Mouse (Mus musculus): ENCODE measurements around the gene Slc8a1.

Gene Slc8a1

DNA sequence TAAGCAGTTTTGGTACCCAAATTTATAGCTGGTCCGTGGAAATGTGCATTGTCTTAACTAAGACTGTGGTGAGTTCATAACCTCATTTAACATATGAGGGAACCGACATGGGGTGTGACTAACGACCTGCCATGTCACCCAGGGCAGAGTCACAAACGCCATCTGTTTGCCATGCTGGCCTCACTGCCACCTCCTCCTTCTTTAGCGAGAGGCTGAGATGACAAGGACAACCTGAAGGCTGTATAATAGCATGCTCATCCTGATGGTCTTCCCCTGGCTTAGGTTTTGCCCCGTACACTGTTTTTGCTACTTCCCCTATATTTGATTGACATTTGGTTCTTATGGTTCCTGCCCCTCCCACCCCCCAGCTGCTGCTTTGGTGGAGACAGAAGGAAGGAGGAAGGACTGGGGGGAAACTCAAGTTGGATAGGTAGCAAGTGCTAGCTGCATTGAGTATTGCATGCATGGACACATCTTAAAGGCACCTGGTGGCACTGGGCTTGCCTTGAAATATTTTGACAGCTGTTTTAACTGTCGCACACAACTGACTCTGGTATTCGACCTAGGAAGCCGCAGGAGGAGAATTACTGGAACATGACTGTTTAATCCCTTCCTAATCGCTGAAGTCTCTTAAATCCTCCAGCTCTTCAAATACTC, 313.8 kb downstream of the Slc8a1 start:
- no peak for DNase-seq (ENCODE audit: low spot score in 2 of 2)

DNA sequence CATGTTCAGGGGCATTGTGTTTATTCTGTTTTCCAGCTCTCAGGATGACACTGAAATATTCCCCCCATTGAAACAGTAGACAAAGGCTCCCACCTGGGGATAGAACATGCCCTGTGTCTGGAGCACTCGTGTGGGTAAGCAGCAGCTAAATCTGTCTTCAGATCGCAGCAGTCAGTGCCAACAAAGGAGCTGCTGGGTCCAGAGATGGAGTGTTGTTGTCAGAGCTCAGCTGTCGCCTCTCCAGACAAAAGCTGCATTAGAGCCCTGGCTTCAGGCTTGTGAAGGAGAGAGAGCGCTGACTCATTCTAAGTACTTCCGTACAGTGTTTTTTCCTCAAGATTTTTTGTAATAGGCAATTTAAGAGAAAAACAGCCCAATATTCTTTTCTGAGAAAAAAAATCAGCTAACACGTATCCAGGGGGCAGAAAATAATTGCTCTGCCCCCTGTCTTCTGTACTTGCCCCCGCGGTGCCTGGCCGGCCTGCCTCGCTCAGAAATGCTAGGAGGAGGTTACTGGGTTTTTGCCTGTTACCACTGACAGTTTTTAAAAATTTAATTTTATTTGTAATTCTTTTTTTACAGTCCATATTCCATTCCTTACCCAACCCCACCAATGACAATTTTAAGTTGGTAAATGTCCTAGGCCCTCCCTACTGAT, 318.2 kb downstream of the Slc8a1 start:
- DNase-seq (ENCODE audit: low spot score in 2 of 2): peak in 1 of 2 experiments; percentile 12

DNA sequence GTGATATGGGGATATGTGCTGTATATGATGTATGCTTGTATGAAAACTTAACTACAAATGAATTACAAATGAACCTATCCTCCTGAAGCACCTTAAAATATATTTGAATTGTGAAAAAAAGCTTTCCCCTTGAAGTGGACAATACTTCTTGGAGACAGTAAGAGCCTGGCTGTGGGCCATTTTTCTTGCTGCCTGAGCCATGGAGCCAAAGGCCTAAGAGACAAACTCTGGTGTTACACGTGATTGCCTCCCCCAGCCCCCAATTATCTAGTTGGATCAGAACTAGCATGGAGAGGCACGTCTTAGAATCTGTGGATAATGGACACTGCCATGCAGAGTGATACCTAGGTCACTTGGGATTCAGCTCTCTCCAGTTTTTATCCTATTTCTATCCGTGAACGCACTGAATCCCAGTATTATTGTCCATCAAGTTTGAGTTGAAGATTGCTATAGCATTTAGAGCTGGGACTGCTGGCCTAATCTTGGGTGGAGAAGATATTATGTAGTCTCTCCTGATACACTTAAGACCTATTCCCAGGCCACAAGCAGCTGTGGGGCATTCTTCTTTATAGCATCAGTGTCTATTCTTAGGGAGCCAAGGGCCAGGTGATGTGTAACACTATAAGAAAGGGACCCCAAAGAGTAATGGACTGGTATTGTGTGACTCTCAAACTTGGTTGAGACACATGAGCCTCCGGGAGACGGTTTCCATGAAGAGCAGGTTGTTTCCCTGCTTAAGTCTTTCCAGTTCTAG, 321.6 kb downstream of the Slc8a1 start:
- DNase-seq (ENCODE audit: low spot score in 2 of 2): no peak

DNA sequence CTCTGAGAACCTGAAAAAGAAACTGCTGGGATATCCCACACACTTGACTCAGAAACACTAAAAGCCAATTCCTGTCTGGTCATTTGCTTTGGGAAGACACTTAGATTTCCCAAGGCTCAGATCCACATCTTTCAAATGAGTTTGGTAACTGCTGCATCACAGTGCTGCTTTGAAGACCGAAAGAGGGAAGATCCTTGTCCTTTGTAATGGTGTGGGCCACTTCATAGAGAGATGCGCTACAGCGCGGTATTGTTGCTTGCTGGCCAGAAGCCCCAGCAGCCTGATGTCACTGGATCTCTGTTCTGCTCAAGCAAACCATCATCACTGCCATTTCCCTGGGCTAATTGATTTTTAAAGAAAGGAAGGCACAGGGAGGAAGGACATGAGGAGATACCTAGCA, 325.4 kb downstream of the Slc8a1 start:
- no peak for DNase-seq (ENCODE audit: low spot score in 2 of 2)

DNA sequence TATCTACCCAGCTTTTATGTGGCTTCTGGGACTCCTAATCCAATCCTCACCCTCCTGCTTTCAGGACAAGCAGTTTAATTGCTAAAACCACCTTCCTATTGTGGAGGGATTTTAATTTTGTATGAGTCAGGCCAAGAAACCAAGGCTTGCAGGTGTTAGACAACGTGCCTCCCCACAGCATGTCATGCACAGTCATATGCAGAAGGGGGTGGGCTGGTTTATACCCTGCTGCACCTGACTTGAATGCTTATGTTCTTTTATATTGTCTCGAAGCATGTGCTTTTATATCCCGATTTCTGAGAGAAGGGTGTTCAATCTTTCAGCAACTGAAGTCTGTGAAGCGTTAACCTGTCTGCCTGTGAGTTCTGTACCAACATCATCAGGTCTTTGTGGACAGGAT, 334.0 kb downstream of the Slc8a1 start:
- no peak for DNase-seq (ENCODE audit: low spot score in 2 of 2)

DNA sequence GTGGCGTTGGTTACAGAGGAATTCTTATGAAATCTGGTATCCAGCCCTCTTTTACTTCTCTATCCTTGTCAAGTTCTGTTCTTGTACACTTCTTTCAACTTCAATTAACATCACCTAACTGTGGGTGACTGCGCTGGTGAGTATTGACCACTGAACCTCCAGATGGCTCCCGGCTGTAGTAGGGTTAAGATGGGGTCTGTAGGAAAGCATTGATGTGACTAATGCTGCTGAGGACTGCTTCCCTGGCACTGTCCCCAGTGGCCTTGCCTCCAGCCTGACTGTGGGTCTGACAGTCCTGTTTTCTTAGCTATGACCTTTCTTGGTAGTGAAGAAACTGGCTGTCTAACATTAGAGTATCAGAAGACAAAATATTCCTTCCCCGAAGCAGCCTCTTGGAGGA, 335.1 kb downstream of the Slc8a1 start:
- peak; percentile 38 to 71 for DNase-seq (ENCODE audit: low spot score in 2 of 2)

DNA sequence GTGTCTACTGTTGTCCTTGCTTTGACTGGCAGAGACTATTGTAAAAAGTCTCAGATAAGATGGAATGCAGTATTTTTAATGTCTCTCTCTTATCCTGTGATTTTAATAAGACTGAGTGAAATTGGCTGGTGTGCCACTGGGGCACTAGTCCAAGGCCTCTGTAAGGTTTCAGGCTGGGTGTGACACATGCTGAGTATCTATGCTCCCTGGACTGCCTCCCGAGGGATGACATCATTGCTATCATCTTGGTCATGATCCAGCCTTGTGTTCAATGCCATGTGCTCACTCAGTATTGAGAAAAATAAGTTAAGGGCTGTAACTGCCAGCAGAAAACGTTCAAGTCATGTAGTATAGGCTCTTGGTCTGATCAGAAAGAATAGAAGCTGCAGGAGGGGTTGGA, 335.5 kb downstream of the Slc8a1 start:
- DNase-seq (ENCODE audit: low spot score in 2 of 2): peak; percentile 65 to 89

DNA sequence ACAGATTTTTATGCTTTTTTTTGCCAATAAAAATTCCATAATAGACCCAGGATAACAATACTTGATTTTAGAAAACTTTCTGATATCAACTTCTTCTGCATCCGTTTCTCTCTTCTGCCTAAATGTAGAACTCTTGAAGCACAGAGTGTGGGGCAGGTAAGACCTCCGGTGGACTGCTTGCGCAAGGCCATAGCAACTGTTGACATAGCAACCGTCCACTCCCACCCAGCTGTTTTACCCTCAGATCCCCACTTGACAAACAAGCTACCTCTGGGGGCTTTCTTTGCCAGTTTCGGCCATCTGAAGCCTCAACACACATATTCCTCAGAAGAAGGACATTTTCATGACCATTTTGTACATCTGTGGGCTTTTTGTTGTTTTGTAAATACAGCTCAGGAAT, 337.8 kb downstream of the Slc8a1 start:
- DNase-seq (ENCODE audit: low spot score in 2 of 2): no peak

DNA sequence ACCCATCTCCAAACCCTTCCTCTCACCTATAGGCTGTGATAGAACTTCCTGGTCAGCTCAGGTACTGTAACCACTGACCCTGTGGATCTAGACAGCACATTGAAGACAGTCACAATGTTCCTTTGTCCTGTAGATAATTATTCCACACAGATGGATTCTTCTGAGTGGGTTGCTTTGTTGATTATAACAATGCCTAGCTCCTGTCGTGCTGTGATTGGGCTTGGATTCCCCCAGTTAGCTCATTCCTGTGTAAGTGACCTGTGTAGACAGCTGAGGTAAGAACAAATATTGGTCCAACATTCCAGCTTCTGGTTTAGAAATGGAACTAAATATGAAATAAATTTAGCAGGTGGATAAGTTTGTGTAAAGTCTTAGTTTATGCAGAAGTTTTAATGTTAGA, 340.7 kb downstream of the Slc8a1 start:
- DNase-seq (ENCODE audit: low spot score in 2 of 2): no peak

DNA sequence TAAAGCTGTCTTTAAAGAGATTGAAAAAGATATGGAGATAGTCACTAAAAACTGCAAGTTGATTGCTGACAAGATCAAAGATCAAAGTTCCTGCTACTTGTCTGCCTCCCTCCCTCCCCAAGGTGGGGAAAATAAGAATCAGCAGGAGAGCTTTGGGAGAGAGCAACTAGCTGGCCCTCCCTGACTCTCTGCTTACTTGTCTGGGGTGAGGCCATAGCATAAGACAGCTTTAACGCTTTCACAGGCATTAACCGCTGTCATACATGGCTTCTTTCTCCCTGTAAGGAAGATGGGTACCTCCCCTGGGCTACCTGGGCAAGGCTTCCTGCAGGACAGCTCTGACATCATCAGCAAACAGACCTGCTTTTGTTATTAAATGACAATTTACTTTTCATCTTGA, 344.1 kb downstream of the Slc8a1 start:
- DNase-seq (ENCODE audit: low spot score in 2 of 2): no peak

DNA sequence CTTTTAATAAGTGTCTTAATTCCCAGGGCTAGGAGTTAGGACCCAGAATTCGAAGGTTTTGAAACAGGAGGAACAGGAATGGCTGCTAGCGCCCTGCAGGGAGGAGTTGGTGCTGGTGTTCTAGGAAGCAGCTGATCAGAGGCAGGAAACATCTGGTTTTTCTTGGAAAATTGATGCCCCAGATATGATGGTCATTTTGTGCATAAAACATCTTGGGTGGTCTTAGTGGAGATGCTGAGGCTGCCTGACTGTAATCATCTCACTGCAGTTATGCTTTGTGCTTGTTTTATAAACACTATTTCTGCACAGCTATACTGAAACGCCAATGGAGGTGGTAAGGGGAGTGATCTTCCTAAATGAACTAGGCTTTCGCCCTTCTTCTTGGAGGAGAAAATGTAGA, 345.1 kb downstream of the Slc8a1 start:
- DNase-seq (ENCODE audit: low spot score in 2 of 2): no peak

DNA sequence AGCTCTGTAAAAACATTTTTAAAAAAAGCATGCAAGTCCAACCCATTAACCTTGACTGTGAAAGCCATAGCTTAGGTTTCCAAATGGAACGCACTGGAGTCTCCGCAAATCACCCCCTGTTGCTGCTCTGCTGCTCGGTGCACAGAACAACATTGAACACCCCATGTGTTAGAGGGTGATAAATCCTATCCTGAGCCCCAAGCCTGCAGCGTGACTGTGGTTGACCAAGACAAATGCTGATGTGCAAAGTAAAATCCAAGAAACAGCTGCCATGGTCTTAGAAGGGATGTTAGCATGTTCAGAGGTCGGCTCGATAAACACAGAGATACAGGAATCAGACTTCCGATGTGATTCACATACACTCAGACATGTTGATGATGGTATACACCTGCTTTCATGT, 346.7 kb downstream of the Slc8a1 start:
- DNase-seq (ENCODE audit: low spot score in 2 of 2): no peak

DNA sequence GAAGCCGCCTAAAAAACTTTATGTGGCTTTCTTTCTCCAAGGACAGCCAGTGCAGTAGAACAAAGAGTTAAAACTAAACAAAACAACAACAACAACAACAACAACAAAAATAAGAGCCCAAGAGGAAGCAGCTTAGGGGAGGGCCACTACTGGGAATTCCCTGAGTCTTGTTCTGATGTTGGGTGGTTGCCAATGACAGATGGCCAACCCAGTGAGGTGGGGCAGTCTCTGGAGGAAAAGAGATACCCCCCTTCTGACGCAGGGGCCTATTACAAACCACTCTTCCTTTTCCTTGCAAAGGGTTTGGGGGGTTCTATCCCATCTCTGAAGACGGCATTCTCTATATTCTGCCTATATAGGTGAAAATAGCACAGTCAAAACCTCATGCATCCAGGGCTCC, 347.4 kb downstream of the Slc8a1 start:
- no peak for DNase-seq (ENCODE audit: low spot score in 2 of 2)

DNA sequence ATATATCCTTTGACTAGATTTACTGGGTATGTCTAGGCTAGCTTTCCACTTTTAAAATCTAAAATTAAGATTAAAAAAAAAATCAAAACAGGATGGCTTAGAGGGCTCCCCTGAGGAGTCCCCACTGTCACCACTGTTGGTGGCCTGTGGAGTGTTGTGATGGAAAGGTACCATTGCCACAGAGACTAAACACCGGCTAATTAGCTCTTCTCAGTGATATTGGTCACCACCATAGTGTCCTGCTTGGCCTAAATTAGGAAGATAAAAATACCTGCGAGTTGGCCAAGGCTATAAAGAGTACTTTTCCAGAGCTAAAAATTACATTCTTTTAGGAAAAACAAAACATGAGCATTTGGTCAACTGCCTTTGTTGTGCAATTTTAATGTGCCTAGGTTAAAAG, 352.1 kb downstream of the Slc8a1 start:
- no peak for DNase-seq (ENCODE audit: low spot score in 2 of 2)

DNA sequence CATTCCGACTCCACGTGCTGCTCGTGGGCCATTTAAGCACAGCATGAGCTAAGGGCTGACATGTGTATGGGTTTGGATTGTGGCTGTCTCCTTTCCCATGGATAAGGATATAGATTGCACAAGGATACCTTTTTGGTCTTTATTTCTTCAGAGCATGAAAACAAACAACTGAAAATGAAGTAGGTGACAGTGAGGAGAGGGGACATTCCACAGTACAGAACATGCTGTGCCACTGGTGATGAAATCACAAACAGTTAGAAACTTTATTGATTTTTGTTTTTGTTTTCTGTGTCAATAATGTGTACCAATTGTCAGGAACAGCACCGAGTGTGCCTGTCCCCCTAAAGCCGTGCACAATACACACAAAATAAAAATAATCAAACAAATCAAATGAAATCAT, 352.7 kb downstream of the Slc8a1 start:
- DNase-seq (ENCODE audit: low spot score in 2 of 2): no peak

DNA sequence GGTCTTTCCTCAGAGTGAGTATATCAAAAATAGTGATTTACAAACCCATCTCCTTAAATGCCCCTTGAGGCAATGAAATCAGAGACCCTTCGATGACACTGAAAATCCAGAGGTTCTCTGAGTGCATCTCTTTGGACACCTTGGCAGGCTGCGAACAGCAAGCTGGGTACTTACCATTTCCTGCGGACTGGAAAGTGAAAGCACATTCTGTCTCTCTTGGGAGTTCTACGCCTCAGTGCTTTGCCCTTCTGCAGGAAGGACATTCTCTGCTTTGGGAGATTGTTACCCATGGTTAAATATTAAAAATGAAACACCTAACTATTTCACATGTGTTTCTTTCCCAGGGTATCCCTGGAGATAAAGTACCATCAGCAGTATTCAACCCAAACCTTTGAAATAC, 354.7 kb downstream of the Slc8a1 start:
- no peak for DNase-seq (ENCODE audit: low spot score in 2 of 2)

DNA sequence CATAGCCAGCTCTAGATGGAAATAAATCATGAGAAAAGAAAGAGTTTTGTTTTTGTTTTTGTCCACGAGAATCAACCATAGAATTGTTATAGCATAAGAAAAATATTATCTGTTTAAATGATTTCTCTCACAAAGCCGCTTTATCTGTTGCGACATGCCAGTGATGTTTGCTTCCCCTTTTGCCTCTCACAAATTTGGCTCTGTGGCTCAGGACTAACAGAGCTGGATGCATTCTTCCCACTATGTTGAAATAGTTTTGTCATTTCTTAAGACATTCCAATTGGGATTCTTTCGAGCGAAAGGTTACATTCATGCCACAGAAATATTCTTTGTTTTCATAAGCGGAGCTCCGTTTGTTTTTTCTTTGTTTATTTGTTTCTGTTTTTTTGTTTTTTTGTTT, 359.7 kb downstream of the Slc8a1 start:
- DNase-seq (ENCODE audit: low spot score in 2 of 2): no peak

DNA sequence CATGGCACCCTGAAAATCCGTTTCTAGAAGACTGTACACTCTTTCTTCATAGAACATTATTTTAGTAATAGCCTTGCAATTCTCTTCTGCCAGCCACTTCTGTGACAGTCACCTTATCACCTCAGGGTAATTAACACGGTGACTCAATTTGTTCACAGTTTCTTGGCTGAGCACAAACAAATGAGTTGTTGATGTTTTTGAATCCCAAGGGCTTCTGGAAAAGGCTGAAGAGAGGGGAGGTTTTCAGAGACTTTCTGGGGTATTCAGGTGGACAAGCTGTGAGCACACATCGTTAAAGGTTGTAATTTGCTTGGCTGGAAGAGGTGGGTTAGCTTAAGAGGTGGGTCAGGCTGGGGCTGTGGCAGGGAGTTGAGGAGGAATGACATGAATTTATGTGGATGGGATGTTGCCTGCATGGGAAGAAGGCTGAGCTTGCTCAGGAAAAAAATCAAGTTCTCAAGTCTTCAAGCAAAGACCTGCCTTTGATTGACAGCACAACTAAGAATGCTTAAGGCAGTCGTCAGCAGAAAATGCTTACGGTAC, 360.3 kb downstream of the Slc8a1 start:
- DNase-seq (ENCODE audit: low spot score in 2 of 2): no peak

DNA sequence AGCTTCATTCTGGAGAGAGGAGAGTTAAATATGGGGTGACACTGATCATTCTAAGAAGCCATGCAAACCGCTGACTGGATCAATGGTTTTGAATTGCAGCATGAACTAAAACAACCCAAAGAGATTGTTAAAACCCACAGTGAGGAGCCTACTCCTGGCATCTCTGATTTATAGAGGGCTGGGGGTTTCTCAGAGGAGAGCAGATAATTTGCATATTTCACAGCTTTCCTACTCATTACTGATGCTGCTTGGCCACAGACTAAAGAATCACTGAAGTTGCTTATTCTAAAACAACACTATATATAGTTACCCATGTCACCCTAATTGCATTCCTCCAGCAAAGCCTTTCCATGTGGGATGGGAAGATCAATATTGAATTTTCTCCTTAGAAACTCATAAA, 361.0 kb downstream of the Slc8a1 start:
- DNase-seq (ENCODE audit: low spot score in 2 of 2): no peak

DNA sequence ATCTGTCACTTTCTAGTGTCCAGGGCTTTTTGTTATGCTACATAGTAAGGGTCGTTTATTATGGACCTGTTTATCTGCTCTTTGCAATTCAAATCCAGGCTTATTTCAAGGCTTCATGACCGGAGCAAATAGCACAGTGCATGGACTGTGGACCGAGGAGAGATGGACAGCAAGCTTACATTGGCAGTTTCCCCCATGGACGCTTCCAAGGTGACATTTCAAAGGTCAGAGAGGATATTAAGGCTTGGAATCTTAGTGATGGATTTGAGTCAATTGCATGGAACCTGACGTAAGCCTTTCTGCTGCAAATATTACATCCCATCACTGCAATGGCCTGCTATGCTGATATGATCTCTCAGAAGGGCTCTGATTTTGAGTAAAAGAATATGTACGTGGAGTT, 362.3 kb downstream of the Slc8a1 start:
- no peak for DNase-seq (ENCODE audit: low spot score in 2 of 2)

DNA sequence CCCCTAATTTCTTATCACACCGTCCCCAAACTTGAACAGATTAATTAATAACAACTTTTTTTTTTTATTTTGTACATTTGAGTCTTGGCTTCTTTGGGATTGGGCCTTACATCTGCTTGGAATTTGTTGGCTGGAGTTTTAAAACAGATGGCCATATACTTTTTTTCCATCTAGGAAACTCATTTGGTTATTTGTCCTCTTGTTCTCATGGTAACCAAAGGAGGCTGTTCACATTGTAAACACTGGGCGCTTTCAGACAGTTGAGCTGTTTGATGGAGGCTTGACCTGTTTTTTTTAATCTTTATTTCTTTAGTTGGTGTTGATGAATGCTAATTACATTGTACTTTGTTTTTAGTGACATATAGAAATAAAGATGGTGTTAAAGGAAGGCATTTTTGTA, 369.1 kb downstream of the Slc8a1 start:
- DNase-seq (ENCODE audit: low spot score in 2 of 2): no peak

DNA sequence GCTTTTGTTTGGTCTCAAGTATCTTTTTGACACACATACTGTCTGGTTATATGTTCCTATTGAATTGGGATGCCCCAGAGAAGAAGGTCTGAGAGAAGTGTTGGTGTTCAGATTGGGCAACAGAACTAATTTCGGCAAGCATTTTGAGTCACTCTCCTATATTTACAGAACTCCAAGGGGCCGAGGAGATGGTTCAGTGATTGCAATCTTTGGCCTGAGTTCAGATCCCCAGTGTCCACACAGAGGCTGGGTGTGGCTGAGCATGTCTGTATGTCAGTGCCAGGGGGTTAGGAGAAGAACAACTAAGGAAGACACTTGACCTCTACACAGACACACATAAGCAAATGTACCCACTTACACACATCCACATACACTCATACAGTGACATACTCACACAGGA, 369.7 kb downstream of the Slc8a1 start:
- DNase-seq (ENCODE audit: low spot score in 2 of 2): no peak

DNA sequence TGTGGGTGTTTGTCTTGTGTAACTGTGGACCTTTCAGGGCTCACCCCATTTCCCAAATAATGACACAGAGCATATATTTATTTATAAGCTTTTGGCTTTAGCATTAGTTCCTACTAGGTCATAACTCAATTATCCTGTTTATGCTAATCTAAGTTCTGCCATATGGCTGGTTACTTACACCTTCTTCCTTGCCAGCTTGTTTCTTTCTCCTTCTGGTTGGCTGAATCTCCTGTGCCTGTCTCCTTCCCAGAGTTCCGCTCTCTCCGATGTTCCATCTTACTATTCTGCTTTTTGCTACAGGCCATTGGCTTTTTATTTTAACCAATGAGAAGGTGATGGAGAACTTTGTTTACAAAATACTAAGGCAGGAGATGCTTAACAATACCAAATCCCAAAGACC, 374.8 kb downstream of the Slc8a1 start:
- DNase-seq (ENCODE audit: low spot score in 2 of 2): no peak

All from heart, adult 9 months (tissue).